Mouse (Mus musculus): ENCODE data around the gene Rbsn. TPM values are rescaled to one million over a fixed set of nuclear protein-coding genes. Genes with fewer than 3 reads are reported as not detected.

Gene Rbsn
- polyA plus RNA-seq, 1 experiment from 2014 or later: 8.9 TPM

DNA sequence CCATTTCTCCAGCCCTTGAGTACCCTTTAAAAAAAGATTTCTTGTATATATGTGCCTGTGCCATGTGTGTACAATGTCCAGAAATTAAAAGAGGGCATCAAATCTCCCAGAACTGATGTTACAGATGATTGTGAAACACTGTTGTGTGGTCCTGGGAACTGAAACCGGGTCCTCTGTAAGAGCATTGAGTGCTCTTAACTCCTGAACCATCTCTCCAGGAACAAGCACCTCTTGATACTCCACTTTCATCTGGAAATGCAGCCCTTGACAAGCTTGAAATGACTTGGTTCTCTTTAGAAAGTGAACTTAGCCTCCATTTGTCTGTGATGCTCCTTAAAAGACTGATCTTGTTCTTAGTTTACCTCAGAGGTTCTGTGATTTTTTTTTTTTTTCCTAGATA is 52.0 kb downstream of the Rbsn start:
- peaks cover 94% of the 10 kb centered on the region for H3K36me3 ChIP-seq
- DNase-seq (no peak), ATAC-seq (ENCODE audit: low read depth) (no peak)
- no peaks in the 10 kb centered on the region for H3K9me3 ChIP-seq (replicated peaks)
- H3K4me1 ChIP-seq (replicated peaks): no peaks in the 10 kb centered on the region
- H3K9ac ChIP-seq: no peak overlapping the region
- 78% methylated on average over 1 of the region's 1 CpGs for whole genome bisulfite sequencing (ENCODE audit: insufficient replicate concordance)
- no peak overlapping the region for H3K4me2 ChIP-seq
- no peaks in the 10 kb centered on the region for H3K27me3 ChIP-seq
- H3K27ac ChIP-seq: no peak overlapping the region
- H3K4me3 ChIP-seq (replicated peaks): no peak overlapping the region

DNA sequence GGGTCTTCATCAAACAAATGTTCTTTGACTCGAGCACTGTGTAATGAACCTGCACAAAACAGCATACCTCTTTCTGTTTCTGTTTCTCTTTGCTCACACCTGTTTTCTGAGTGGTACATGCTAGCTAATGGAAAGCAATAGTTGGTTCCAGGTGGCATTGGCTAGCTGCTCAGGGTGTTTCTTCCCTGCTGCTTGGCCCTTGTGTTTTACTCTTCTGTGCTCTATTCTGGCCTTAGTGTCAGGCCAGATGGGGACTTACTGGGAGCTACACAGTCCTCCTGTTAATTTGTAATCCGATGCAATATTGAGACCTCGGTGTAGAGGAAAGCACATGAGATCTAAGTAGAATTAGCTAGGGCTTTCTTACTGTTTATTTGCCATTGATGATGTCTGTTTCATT is 55.9 kb downstream of the Rbsn start:
- 88% methylated on average over 3 of the region's 3 CpGs for WGBS (ENCODE audit: insufficient replicate concordance)
- H3K27me3 ChIP-seq: no peaks in the 10 kb centered on the region
- H3K9ac ChIP-seq: no peak overlapping the region
- DNase-seq: no peak
- ATAC-seq (ENCODE audit: low read depth): no peak
- H3K9me3 ChIP-seq (replicated peaks): no peaks in the 10 kb centered on the region
- H3K4me1 ChIP-seq (replicated peaks): no peaks in the 10 kb centered on the region
- H3K4me3 ChIP-seq (replicated peaks): no peak overlapping the region
- H3K36me3 ChIP-seq: peaks cover 99% of the 10 kb centered on the region
- no peak overlapping the region for H3K4me2 ChIP-seq
- no peak overlapping the region for H3K27ac ChIP-seq

DNA sequence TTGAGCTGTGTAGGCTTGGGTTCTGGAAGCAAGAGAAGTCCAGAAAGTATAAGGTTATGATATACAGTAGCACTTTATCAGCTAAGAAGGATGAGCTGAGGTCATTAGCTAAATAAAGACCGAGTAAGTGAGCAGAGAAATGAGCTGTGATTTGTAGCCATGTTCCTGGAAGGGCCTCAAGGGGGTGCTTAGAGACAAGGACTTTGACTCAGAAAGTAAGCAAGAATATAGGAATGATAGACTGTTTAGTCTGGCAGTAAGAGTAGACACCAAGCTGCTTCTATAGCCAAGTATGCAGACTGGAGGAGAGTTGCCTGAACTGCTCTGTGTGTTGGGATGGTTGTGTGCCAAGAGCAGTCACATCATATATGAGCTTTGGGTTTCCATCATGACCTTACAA is 61.0 kb downstream of the Rbsn start:
- ATAC-seq (ENCODE audit: low read depth) (no peak), DNase-seq (no peak)
- 70% methylated on average over 1 of the region's 1 CpGs for WGBS (ENCODE audit: insufficient replicate concordance)
- Histone ChIP-seq H3K9ac (no peak overlapping the region), H3K27me3 (no peaks in the 10 kb centered on the region), H3K4me1 (replicated peaks) (no peaks in the 10 kb centered on the region), H3K4me2 (no peak overlapping the region), H3K27ac (no peak overlapping the region), H3K9me3 (replicated peaks) (no peaks in the 10 kb centered on the region), H3K36me3 (peaks cover 91% of the 10 kb centered on the region), H3K4me3 (replicated peaks) (no peak overlapping the region)

DNA sequence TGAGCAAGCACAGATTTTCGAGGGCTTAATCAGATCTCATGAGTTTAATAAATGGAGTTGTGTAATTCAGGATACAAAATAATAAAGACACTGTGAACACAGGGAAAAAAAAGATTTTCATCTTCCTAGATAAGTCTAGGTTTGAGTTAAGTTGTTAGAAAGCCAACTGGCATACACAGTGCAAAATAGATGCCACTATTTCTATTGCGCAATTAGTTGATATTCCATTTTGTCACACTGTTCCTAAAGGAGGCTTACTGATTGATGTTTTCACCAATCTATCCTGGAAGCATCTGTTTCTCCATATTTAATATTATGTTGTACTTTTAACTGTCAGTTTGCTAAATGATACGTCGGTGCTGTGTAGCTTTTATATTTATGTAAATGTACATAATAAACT is 68.8 kb downstream of the Rbsn start:
- DNase-seq (no peak), ATAC-seq (ENCODE audit: low read depth) (no peak)
- no peak overlapping the region for H3K27ac ChIP-seq
- no peak overlapping the region for H3K4me3 ChIP-seq (replicated peaks)
- no peak overlapping the region for H3K4me2 ChIP-seq
- 81% methylated on average over 4 of the region's 4 CpGs for WGBS (ENCODE audit: insufficient replicate concordance)
- H3K9ac ChIP-seq: no peak overlapping the region
- no peaks in the 10 kb centered on the region for H3K9me3 ChIP-seq (replicated peaks)
- H3K36me3 ChIP-seq: peaks cover 43% of the 10 kb centered on the region
- no peaks in the 10 kb centered on the region for H3K27me3 ChIP-seq
- no peaks in the 10 kb centered on the region for H3K4me1 ChIP-seq (replicated peaks)

Other genes starting within 250 kb of the Rbsn start
- gene Fgd5, start 236.0 kb downstream of the Rbsn start, polyA plus RNA-seq (2015; fragmentation: Nextera tagmentation; extraction: Ambion mirVana): 2.4 and 2.7 TPM in 2 replicates
- gene Nr2c2, start 123.5 kb downstream of the Rbsn start, polyA plus RNA-seq (2015; fragmentation: Nextera tagmentation; extraction: Ambion mirVana): 5.6 and 6.4 TPM in 2 replicates
- 64.2 and 70.9 TPM in 2 replicates for gene Mrps25, start 30.9 kb downstream of the Rbsn start, polyA plus RNA-seq (2015; fragmentation: Nextera tagmentation; extraction: Ambion mirVana)
- gene Trh, start 29.7 kb upstream of the Rbsn start, polyA plus RNA-seq (2015; fragmentation: Nextera tagmentation; extraction: Ambion mirVana): not detected in 2 replicates